Mouse (Mus musculus) CH12.LX (cell line): ENCODE measurements at regions not wholly inside any gene's neighbourhood (a gene's known extent, or its start where the extent isn't known, plus 50 kb on each side); places are given as distances from the start of the nearest gene placed in this dataset.

Experiments used
- DNase-seq: peaks from one replicate; pipeline ENCODE4 v3.0.0-alpha.2; 2013; ENCODE audit errors: extremely low read depth
- H3K27ac ChIP-seq: 2 replicates; pipeline ENCODE4 v1.5.1; 2012; ENCODE audit warnings: low read depth, mild to moderate bottlenecking, control low read depth, moderate library complexity; ENCODE audit not compliant: insufficient read depth
- H3K27me3 ChIP-seq: replicated peaks from 2 replicates; pipeline ENCODE3; 2012; ENCODE audit warnings: inconsistent platforms
- H3K36me3 ChIP-seq, 2 experiments: replicated peaks in 1 of 2; 2 replicates each; pipeline versions ENCODE3 to v1.6.1; 2012; ENCODE audit warnings: inconsistent platforms in 1 of 2, low read length in 1 of 2, mild to moderate bottlenecking in 1 of 2, mixed read lengths in 1 of 2, moderate library complexity in 1 of 2; ENCODE audit not compliant: control insufficient read depth in 1 of 2, insufficient read depth in 1 of 2
- H3K4me1 ChIP-seq, 2 experiments: 2 replicates each; pipeline ENCODE4 v1.6.1; 2012; ENCODE audit warnings: inconsistent platforms in 1 of 2, moderate library complexity in 1 of 2; ENCODE audit not compliant: insufficient read depth in 2 of 2, control insufficient read depth in 1 of 2
- H3K4me2 ChIP-seq: 2 replicates; pipeline ENCODE4 v1.6.1; 2012; ENCODE audit warnings: low read depth, mild to moderate bottlenecking, control low read depth; ENCODE audit not compliant: poor library complexity, insufficient read depth, severe bottlenecking
- H3K4me3 ChIP-seq, 3 experiments: fragments of 150-350 bp in 1 of 3; sonication (generic) in 1 of 3; replicated peaks in 1 of 3; 2 replicates each; pipeline versions ENCODE3 to v1.5.1; 2011 to 2012; ENCODE audit warnings: low read depth in 2 of 3, low read length in 2 of 3, mild to moderate bottlenecking in 2 of 3, moderate library complexity in 2 of 3, control low read depth in 1 of 3, improper control_type of control experiment in 1 of 3, inconsistent platforms in 1 of 3, mixed read lengths in 1 of 3; ENCODE audit not compliant: poor library complexity in 1 of 3
- H3K79me2 ChIP-seq: replicated peaks from 2 replicates; pipeline ENCODE4 v1.6.1; 2012; ENCODE audit warnings: mild to moderate bottlenecking, moderate library complexity; ENCODE audit not compliant: control insufficient read depth, poor library complexity, insufficient read depth, severe bottlenecking; ENCODE audit errors: extremely low read depth
- H3K9ac ChIP-seq: 2 replicates; pipeline ENCODE4 v1.6.1; 2012; ENCODE audit warnings: low read depth, mild to moderate bottlenecking, control low read depth, moderate library complexity; ENCODE audit not compliant: insufficient read depth
- H3K9me3 ChIP-seq: replicated peaks from 2 replicates; pipeline ENCODE3; 2012; ENCODE audit warnings: low read length, inconsistent platforms, mixed read lengths
- CHD2 ChIP-seq: IDR thresholded peaks from 2 replicates; pipeline ENCODE4 v1.6.1; 2011; ENCODE audit warnings: low read length, improper control_type of control experiment
- E2F4 ChIP-seq: IDR thresholded peaks from 2 replicates; pipeline ENCODE4 v1.6.1; 2011; ENCODE audit warnings: low read depth, low read length, improper control_type of control experiment; ENCODE audit not compliant: insufficient replicate concordance
- JUN ChIP-seq: IDR thresholded peaks from 2 replicates; pipeline ENCODE4 v1.6.1; 2011; ENCODE audit warnings: low read depth, mild to moderate bottlenecking, low read length, improper control_type of control experiment, moderate library complexity; ENCODE audit not compliant: insufficient read depth
- MXI1 ChIP-seq: IDR thresholded peaks from 2 replicates; pipeline ENCODE4 v1.6.1; 2011; ENCODE audit warnings: mild to moderate bottlenecking, low read depth, low read length, improper control_type of control experiment
- POLR2AphosphoS2 ChIP-seq: IDR thresholded peaks from 2 replicates; pipeline ENCODE4 v1.6.1; 2011; ENCODE audit warnings: low read depth, low read length, improper control_type of control experiment
- SMC3 ChIP-seq: IDR thresholded peaks from 2 replicates; pipeline ENCODE4 v1.6.1; 2011; ENCODE audit warnings: low read depth, low read length, improper control_type of control experiment
- TBP ChIP-seq: conservative IDR thresholded peaks from 2 replicates; pipeline ENCODE4 v1.6.1; 2011; ENCODE audit warnings: low read depth, low read length, improper control_type of control experiment
- UBTF ChIP-seq: IDR thresholded peaks from 2 replicates; pipeline ENCODE4 v1.6.1; 2012; ENCODE audit warnings: low read depth, mild to moderate bottlenecking, inconsistent platforms, low read length, improper control_type of control experiment, moderate library complexity
- USF1 ChIP-seq: IDR thresholded peaks from 2 replicates; pipeline ENCODE4 v1.6.1; 2014; ENCODE audit warnings: low read depth, mild to moderate bottlenecking, inconsistent platforms, low read length, improper control_type of control experiment
- USF2 ChIP-seq: conservative IDR thresholded peaks from 2 replicates; pipeline ENCODE4 v1.6.1; 2011; ENCODE audit warnings: low read depth, low read length, improper control_type of control experiment
- ZC3H11A ChIP-seq: IDR thresholded peaks from 2 replicates; pipeline ENCODE4 v1.6.1; 2012; ENCODE audit warnings: low read depth, mild to moderate bottlenecking, inconsistent platforms, low read length, improper control_type of control experiment
- ZKSCAN1 ChIP-seq: IDR thresholded peaks from 2 replicates; pipeline ENCODE4 v1.6.1; 2012; ENCODE audit warnings: low read depth, inconsistent platforms, low read length, improper control_type of control experiment, borderline replicate concordance
- ZNF384 ChIP-seq: IDR thresholded peaks from 2 replicates; pipeline ENCODE4 v1.6.1; 2012; ENCODE audit warnings: low read depth, low read length, improper control_type of control experiment, inconsistent platforms
- dilution Hi-C: fragments of 300-500 bp; cut with MboI; formaldehyde crosslinking; loops from 2 replicates; pipeline ENCODE4 v1.14.3; 2020; ENCODE audit warnings: low sequenced_read_pairs; ENCODE audit not compliant: extremely low pct_unique_long_range_greater_than_20kb, extremely low pct_ligation_motif_present
- in situ Hi-C: fragments of 300-500 bp; cut with MboI; formaldehyde crosslinking; loops from 3 replicates; pipeline ENCODE4 v1.14.3; 2019; ENCODE audit warnings: low sequenced_read_pairs, low pct_ligation_motif_present, low pct_unique_long_range_greater_than_20kb, mixed read lengths

GRCm38 (mm10) chr11:24359086-24359485 is 281.2 kb downstream of the Bcl11a start:
- Histone ChIP-seq H3K4me2 (no peak overlapping the region), H3K27me3 (no peaks in the 10 kb centered on the region), H3K4me1 (peaks cover 0 to 22% of the 10 kb centered on the region in 2 experiments; a peak in 2 of 4 replicates), H3K79me2 (no peaks in the 10 kb centered on the region), H3K9ac (no peak overlapping the region), H3K36me3 (no peaks in the 10 kb centered on the region), H3K27ac (no peak overlapping the region), H3K9me3 (no peaks in the 10 kb centered on the region), H3K4me3 (no peak overlapping the region)
- dilution Hi-C loops (no loop called here), in situ Hi-C loops (no loop called here)
- DNase-seq, result no peak
- no peak for TF ChIP-seq UBTF
- TF ChIP-seq POLR2AphosphoS2, result no peak
- no peak for TF ChIP-seq E2F4
- no peak for TF ChIP-seq JUN
- no peak for TF ChIP-seq CHD2
- TF ChIP-seq TBP, result no peak

DNA sequence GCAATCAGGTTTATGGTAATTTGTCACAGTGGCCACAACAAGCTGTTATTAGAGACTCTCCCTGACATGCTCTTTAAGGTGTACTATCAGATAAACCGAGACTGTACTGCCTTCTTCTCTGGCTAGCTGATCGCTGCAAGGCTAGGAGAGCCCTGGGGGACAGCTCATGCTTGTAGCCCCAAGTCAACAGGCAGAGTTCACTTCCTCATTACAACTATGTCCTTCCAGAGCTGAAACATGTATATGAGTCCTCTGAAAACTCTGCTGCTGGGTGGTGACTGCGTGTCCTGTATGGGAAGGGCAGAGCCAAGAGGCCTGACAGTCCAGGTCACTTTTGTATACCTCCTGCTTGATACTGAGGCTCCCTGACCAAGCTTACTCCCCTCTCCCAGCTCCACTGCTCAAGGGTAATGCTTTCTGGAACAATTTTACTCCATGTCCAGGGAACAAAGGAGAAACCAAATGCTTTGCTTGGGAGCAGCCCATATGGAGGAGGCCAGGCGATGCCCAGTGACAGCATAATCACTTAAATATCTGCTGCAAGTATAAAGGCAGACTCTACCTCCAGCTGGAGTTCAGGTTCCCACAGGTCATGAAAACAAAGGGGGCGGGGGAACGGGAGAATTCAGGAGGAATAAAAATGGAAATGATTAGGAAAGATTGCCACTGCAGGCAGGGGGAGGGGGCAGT is 284.3 kb downstream of the Bcl11a start:
- in situ Hi-C loops, result no loop called here
- DNase-seq, result no peak
- TF ChIP-seq ZC3H11A (no peak), MXI1 (no peak), E2F4 (no peak), ZNF384 (no peak), USF1 (no peak), ZKSCAN1 (no peak), JUN (no peak), SMC3 (no peak), USF2 (no peak)
- TF ChIP-seq, all 38 proteins: peak for 0
- Histone ChIP-seq H3K4me2 (no peak overlapping the region), H3K4me1 (peaks cover 0 to 30% of the 10 kb centered on the region in 2 experiments; a peak in 2 of 4 replicates), H3K79me2 (no peaks in the 10 kb centered on the region), H3K9me3 (no peaks in the 10 kb centered on the region), H3K36me3 (no peaks in the 10 kb centered on the region), H3K27ac (no peak overlapping the region), H3K4me3 (no peak overlapping the region), H3K27me3 (no peaks in the 10 kb centered on the region), H3K9ac (no peak overlapping the region)
- dilution Hi-C loops, result no loop called here
